Mouse (Mus musculus) spleen, adult 2 months (tissue): ENCODE data around the gene Srpk2.

Experiments
- CTCF ChIP-seq: fragments of 200-500 bp; IDR thresholded peaks from 2 replicates; pipeline ENCODE4 v1.5.1; 2011; ENCODE audit warnings: mild to moderate bottlenecking, inconsistent platforms; ENCODE audit not compliant: insufficient read depth, insufficient read length, insufficient replicate concordance; ENCODE audit errors: extremely low read depth
- POLR2A ChIP-seq: fragments of 200-500 bp; IDR thresholded peaks from 2 replicates; pipeline ENCODE4 v1.6.1; 2011; ENCODE audit warnings: low read depth, low read length, inconsistent platforms

DNA sequence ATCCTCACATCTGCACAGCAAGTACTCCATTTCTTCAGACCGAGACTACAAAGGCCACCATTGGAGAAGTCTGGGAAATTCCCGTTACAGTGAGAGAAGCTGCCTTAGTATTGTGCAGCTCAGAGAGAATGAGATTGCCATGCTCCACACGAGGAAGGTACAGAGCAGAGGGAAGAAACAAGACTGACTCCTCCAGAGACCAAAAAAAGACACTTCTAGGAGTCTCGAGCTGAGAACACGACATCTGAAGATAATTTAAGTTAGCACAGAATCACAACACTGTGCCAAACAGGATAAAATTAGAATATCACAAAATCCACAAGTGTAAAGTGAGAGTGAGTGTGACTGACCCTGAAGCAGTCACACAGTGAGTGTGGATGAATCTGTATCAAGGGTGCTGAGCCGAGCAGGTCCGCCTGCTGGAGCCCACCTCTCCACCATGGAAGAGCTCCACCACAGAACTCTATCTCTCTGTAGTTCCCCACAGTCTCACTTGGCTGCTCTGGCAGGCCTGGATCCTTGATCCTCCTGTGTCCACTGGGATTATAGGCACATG lies 152.8 kb downstream of the Srpk2 start:
- no peak for TF ChIP-seq POLR2A
- TF ChIP-seq CTCF, result no peak
